Mouse (Mus musculus) heart, embryonic 10.5 days (tissue): Measurements from ENCODE around the gene Shisa3. TPM values are rescaled to one million over a fixed set of nuclear protein-coding genes. Genes with fewer than 3 reads are reported as not detected.

Experiments
- DNase-seq: peaks from one replicate; pipeline ENCODE4 v3.0.0-alpha.2; 2017; ENCODE audit warnings: low spot score
- H3K27ac ChIP-seq: fragments of 300-500 bp; sonication (generic); 2 replicates; pipeline ENCODE4 v1.5.1; 2016; ENCODE audit warnings: mild to moderate bottlenecking
- H3K27me3 ChIP-seq: fragments of 300-500 bp; sonication (generic); 2 replicates; pipeline ENCODE4 v1.6.1; 2016; ENCODE audit warnings: mild to moderate bottlenecking; ENCODE audit not compliant: poor library complexity, insufficient read depth, severe bottlenecking
- H3K36me3 ChIP-seq: fragments of 300-500 bp; sonication (generic); 2 replicates; pipeline ENCODE4 v1.6.1; 2016; ENCODE audit warnings: mild to moderate bottlenecking, moderate library complexity
- H3K4me1 ChIP-seq: fragments of 300-500 bp; sonication (generic); 2 replicates; pipeline ENCODE4 v1.6.1; 2016; ENCODE audit warnings: mild to moderate bottlenecking
- H3K4me3 ChIP-seq: fragments of 300-500 bp; sonication (generic); 2 replicates; pipeline ENCODE4 v1.5.1; 2016; ENCODE audit warnings: mild to moderate bottlenecking, moderate library complexity
- H3K9me3 ChIP-seq: fragments of 300-500 bp; sonication (generic); 2 replicates; pipeline ENCODE4 v1.6.1; 2016; ENCODE audit warnings: mild to moderate bottlenecking, moderate library complexity
- WGBS: fragments of 180-500 bp; shearing (Covaris S2); methylation state at CpG from one replicate; pipeline ENCODE4 v1.1.7; 2016; 5-methylcytosine and 5-hydroxymethylcytosine counted together
- polyA plus RNA-seq: library from polyadenylated mRNA; unstranded; fragments of >200 nt; fragmentation: Nextera tagmentation; extraction: Ambion mirVana; gene quantifications from 2 replicates; pipeline ENCODE4 v1.2.1, GENCODE M21; 2016

Gene Shisa3
- polyA plus RNA-seq, result 0.90 and 12.9 TPM in 2 replicates

DNA sequence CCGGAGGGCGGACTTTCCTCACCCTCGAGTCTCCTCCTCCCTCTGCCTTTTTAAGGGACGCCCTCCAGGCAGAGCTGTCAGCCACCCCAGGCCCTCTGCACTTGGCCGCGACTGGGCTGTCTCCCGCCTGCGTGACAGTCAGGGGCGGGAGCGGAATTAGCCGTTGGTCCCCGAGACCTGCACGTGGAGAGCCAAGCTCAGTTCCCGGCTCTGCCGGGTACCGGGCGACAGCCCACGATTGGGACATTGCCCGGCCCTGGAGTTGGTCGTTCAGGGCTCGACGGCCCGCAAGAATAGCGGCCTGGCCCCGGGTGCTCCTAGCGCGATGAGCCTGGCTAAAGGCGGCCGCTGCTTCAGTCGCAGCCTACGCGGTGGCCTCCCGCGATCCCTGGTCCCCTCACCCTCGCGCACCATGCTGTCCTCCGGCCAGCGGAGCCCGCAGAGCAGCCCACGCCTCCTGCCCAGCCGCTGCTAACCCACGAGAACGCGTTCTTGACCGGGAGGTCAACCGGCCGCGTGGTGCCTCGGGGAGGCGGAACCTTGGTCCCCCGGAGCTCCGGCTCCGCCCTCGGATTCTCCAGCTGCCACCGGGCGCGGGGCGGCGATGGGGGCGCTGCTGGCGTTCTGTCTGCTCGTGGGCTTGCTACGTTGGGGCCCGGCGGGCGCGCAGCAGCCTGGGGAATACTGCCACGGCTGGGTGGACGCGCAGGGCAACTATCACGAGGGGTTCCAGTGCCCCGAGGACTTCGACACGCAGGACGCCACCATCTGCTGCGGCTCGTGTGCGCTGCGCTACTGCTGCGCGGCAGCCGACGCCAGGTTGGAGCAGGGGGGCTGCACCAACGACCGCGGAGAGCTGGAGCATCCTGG, at the start of gene Shisa3:
TSS of gene Shisa3 (plus strand) at position 79 of the 870 bp plus-strand sequence.
- Histone ChIP-seq H3K27ac (peak within 1 kb of the TSS; percentile 79), H3K9me3 (no peaks in the 10 kb centered on the region), H3K4me3 (peak within 1 kb of the TSS; percentile 71), H3K4me1 (peaks cover 19% of the 10 kb centered on the region), H3K36me3 (no peaks in the 10 kb centered on the region), H3K27me3 (peaks cover 71% of the 10 kb centered on the region)
- DNase-seq, result peak; percentile 84
- under 1% methylated on average over 86 of the region's 86 CpGs for WGBS

DNA sequence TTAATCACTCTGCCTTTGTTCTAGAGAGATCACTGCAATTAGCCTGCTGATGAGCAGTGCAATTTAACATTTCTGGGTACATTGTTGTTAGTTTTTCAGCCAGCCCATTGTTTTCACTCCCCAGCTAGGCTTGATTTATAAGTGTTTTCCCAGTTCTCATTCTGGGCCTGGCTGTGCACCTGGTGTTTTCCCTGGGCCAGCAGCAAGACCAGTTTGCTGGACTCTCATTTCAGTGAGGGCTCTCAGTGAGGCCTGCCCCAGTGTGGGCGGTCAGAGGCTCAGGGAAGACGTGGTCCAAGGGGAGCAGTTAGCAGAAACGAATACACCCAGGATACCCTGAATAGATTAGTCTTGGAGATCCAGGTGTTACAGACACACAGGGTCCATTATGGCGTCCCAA, 49.0 kb upstream of the Shisa3 start:
- DNase-seq, result peak; percentile 46
- no peaks in the 10 kb centered on the region for H3K36me3 ChIP-seq
- no peaks in the 10 kb centered on the region for H3K9me3 ChIP-seq
- no peaks in the 10 kb centered on the region for H3K27me3 ChIP-seq
- no peaks in the 10 kb centered on the region for H3K4me1 ChIP-seq
- no peak overlapping the region for H3K27ac ChIP-seq
- H3K4me3 ChIP-seq, result no peak overlapping the region
- WGBS, result 73% methylated on average over 4 of the region's 4 CpGs

DNA sequence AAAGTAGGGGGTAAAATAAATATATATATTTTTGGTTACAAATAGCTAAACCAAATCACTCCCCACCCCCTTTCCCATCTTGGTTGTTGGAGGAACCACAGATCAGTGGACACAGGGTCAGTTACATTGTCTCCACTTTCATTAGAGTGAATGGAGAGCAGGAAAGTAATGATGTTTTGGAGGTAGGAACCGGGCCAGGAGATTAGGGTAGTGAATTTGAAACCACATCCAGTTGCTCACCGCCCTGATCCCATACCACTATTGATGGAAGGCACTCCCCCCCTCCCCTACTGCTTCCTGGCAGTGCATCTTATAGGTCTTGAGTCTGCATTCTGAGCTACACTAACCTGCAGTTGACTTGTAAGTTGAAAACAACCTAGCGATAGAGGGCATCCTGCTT, 48.6 kb upstream of the Shisa3 start:
- Histone ChIP-seq H3K4me1 (no peaks in the 10 kb centered on the region), H3K27me3 (no peaks in the 10 kb centered on the region), H3K9me3 (no peaks in the 10 kb centered on the region), H3K27ac (no peak overlapping the region), H3K36me3 (no peaks in the 10 kb centered on the region), H3K4me3 (no peak overlapping the region)
- peak; percentile 57 for DNase-seq
- WGBS, result 78% methylated on average over 3 of the region's 3 CpGs

DNA sequence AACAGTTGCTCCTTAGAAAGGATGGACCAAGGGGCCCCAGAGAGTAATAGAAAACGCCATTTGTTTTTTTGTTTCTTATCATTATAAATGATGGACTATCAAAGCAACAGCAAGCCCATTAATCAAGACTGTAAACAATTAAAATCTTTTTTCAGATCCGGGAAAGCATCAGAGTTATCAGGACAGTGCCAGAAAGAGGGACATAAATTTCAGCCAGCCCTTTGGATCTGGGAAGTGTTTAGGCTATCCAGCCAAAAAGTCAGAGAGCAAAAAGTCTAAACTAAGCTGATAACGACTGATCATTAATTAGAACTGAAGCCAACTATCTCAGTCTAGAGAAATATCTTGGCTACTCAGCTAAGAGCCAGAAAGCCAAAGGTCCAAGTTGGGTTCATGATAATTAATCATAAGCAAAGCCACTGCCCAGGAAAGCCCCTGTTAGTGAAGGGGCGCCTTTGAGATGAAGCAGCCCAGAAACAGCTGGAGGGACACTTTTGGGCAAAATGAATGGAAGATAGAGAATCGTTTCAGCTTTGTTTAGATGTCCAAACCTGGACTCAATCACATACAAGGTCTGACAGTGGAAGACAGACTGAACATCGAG, 35.0 kb upstream of the Shisa3 start:
- H3K4me1 ChIP-seq, result no peaks in the 10 kb centered on the region
- no peak overlapping the region for H3K27ac ChIP-seq
- H3K36me3 ChIP-seq, result no peaks in the 10 kb centered on the region
- DNase-seq, result no peak
- WGBS, result 55% methylated on average over 6 of the region's 6 CpGs
- no peaks in the 10 kb centered on the region for H3K27me3 ChIP-seq
- no peaks in the 10 kb centered on the region for H3K9me3 ChIP-seq
- no peak overlapping the region for H3K4me3 ChIP-seq

DNA sequence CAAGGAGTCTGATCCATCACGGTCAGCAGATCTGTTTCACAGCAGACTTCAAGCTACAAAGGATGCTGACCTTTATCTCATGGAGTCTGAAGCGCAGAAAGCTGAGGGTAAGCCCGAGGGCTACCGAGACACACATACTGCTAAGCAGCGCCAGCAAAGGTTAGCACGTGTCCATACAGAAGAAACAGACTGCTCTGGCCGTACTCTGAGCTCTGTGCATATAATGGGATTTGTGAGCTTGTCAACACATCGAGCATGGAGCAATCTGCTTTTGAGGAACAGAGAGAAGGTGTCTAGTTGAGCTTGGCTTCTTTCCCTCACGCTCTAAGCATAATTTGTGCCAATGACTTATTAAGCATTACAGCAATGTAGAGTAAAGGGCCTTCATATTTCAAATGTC, 33.6 kb upstream of the Shisa3 start:
- H3K27me3 ChIP-seq, result no peaks in the 10 kb centered on the region
- DNase-seq, result no peak
- H3K9me3 ChIP-seq, result no peaks in the 10 kb centered on the region
- WGBS, result 78% methylated on average over 9 of the region's 9 CpGs
- H3K27ac ChIP-seq, result no peak overlapping the region
- H3K4me1 ChIP-seq, result no peaks in the 10 kb centered on the region
- H3K36me3 ChIP-seq, result no peaks in the 10 kb centered on the region
- H3K4me3 ChIP-seq, result no peak overlapping the region

DNA sequence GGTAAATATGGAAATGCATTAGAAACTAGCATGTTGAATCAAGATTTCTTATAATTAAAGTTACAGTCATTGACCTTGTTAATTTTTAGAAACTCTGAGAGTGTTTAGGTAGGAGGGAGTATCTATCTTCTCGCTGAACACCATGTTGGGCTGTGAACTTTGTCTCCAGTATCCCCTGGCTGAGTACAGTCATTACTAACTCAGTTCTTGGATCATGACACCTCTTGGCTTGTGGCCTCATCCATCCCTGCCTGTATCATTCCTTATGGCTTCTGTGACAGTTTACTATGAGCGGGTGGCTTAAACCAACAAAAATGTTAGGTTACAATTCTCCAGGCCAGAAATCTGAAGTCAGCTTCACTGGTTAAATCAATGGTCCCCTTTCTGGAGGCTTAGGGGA, 32.0 kb upstream of the Shisa3 start:
- whole genome bisulfite sequencing, result 89% methylated on average over 2 of the region's 2 CpGs
- no peak overlapping the region for H3K27ac ChIP-seq

DNA sequence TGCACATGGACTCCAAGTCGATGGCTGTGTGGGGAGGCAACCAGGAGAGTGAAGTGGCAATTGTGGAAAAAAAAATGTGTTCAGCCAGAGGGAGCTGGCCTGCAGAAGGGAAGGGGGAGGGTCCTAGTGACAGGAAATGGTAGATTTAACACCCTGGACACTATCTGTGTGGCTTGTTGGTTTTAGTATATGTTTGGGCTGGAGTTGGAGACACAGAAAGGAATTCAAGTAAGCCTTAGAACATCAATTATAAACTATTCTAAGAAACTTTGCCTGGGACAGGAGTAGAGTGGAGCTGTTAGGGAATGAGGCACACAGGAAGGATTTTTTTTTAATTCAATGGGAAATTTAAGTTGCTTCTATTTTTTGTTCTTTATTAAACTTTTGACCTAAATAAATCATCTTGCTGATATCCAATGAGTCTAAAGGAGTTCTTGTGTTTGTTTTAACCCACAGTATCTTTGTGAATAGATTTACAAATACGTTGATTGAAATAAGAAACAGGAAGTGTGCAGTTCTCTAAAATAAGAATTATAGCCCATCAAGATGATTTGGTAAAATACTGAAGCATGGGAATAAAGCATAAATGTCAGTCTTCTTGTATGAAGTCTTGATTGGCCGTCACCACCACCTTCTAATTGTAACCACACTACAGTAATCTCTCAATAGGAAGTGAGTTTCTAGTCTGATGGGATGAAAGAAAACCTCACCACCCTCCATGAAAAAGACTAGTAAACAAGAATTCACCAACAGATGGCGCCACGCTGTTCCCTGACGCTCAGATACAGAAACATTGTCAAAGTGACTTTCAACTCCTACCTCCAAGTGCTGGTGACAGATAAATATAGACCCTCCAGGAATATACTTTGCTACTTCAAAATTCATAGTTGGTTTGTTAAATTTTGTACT, 27.7 kb upstream of the Shisa3 start:
- WGBS, result 45% methylated on average over 6 of the region's 6 CpGs
- no peak overlapping the region for H3K27ac ChIP-seq
- no peak overlapping the region for H3K4me3 ChIP-seq
- no peaks in the 10 kb centered on the region for H3K27me3 ChIP-seq
- DNase-seq, result no peak
- H3K4me1 ChIP-seq, result no peaks in the 10 kb centered on the region
- no peaks in the 10 kb centered on the region for H3K9me3 ChIP-seq
- no peaks in the 10 kb centered on the region for H3K36me3 ChIP-seq

More for the DNA sequence above, 32.0 kb upstream of the Shisa3 start:
- H3K4me3 ChIP-seq, result no peak overlapping the region
- no peaks in the 10 kb centered on the region for H3K27me3 ChIP-seq
- no peaks in the 10 kb centered on the region for H3K9me3 ChIP-seq
- H3K36me3 ChIP-seq, result no peaks in the 10 kb centered on the region
- no peak for DNase-seq
- no peaks in the 10 kb centered on the region for H3K4me1 ChIP-seq

DNA sequence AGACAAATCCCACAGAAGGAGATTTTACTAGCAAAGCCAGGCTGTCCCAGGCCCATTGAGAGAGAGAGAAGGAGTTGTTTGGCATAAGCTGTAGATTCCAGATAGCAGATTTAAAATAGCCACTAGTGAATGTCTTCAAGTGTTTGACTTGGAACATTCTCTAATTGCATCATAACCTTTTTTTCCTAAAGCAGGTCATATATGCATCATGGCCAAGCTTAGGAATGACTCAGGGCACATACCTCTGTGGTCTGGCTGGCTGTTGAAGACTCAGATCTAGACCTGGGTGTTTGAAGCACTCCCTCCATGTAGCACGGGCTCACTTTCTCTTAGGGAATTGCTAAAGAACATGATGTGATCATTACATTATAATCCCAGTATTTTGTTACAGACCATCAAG, 12.6 kb upstream of the Shisa3 start:
- H3K9me3 ChIP-seq, result no peaks in the 10 kb centered on the region
- H3K4me3 ChIP-seq, result no peak overlapping the region
- H3K27me3 ChIP-seq, result 0 out of 2 replicates have a peak, but pooled peaks cover 5% of the 10 kb centered on the region
- no peaks in the 10 kb centered on the region for H3K4me1 ChIP-seq
- no peak overlapping the region for H3K27ac ChIP-seq
- H3K36me3 ChIP-seq, result no peaks in the 10 kb centered on the region
- WGBS, result 76% methylated on average over 1 of the region's 1 CpGs
- DNase-seq, result no peak

DNA sequence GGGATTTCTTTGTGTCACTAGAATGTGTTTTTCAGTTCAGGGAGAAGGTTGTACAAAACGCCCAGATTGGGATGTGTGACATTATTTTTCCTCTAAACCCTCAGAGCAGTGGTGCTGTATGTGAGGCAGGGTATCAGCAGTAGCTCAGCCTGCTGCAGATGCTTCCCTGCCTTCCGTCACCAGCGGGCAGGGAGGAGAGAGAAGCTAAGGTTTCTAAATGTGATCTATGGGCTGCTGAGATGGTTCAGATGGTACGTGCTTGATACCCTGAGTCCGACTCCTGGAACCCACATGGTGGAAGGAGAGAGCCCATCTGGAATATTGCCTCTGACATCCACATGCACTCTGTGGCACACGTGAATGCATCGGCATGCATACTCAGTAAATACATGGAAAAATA, 12.1 kb upstream of the Shisa3 start:
- Histone ChIP-seq H3K4me3 (no peak overlapping the region), H3K4me1 (no peaks in the 10 kb centered on the region), H3K27me3 (0 out of 2 replicates have a peak, but pooled peaks cover 5% of the 10 kb centered on the region), H3K36me3 (no peaks in the 10 kb centered on the region), H3K9me3 (no peaks in the 10 kb centered on the region), H3K27ac (no peak overlapping the region)
- DNase-seq, result no peak
- WGBS, result 77% methylated on average over 7 of the region's 7 CpGs

DNA sequence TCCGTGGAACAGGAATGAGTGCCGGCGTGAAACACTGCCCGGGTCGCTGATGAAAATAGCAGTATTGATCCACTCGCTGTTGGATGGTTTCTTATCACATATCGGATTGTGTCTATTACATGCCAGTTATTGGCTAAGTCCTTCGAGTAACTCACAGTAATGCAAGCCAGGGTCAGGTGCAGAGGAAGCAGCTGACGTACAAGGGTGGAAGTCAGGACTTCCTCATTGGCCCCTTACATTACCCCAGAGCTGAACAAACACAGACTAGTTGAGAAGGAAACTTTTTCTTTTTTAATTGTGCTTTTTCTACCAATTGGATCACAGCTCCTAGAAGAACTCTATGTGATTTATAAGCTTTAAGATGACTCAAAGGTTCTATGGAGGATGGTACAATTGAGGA, 7.7 kb upstream of the Shisa3 start:
- Histone ChIP-seq H3K27ac (no peak overlapping the region), H3K27me3 (peaks cover 26% of the 10 kb centered on the region), H3K36me3 (no peaks in the 10 kb centered on the region), H3K4me1 (no peaks in the 10 kb centered on the region), H3K9me3 (no peaks in the 10 kb centered on the region), H3K4me3 (no peak overlapping the region)
- 81% methylated on average over 9 of the region's 9 CpGs for whole genome bisulfite sequencing
- DNase-seq, result no peak

DNA sequence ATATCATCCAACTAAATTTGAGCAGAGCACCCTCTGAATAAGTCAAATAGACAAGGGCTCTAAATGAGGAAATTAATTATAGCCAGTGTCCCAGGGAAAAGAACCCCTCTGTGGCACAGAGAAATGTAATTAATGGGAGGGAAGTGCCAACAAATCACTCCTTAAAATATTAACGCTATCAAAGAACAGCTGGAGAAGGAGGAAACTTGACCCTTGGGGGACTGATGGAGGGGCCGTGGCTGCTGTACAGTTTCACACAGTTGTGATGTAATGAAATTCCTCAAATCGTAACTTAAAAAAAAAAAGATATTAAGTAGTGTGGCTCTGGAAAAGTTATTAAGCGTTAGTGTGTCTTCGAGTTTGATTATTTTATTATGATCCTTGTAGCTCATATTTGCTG, 1.7 kb upstream of the Shisa3 start:
- H3K4me3 ChIP-seq, result no peak overlapping the region
- H3K36me3 ChIP-seq, result no peaks in the 10 kb centered on the region
- WGBS, result 39% methylated on average over 5 of the region's 5 CpGs
- no peaks in the 10 kb centered on the region for H3K9me3 ChIP-seq
- no peak for DNase-seq
- peaks cover 19% of the 10 kb centered on the region for H3K4me1 ChIP-seq
- no peak overlapping the region for H3K27ac ChIP-seq
- peaks cover 72% of the 10 kb centered on the region for H3K27me3 ChIP-seq

DNA sequence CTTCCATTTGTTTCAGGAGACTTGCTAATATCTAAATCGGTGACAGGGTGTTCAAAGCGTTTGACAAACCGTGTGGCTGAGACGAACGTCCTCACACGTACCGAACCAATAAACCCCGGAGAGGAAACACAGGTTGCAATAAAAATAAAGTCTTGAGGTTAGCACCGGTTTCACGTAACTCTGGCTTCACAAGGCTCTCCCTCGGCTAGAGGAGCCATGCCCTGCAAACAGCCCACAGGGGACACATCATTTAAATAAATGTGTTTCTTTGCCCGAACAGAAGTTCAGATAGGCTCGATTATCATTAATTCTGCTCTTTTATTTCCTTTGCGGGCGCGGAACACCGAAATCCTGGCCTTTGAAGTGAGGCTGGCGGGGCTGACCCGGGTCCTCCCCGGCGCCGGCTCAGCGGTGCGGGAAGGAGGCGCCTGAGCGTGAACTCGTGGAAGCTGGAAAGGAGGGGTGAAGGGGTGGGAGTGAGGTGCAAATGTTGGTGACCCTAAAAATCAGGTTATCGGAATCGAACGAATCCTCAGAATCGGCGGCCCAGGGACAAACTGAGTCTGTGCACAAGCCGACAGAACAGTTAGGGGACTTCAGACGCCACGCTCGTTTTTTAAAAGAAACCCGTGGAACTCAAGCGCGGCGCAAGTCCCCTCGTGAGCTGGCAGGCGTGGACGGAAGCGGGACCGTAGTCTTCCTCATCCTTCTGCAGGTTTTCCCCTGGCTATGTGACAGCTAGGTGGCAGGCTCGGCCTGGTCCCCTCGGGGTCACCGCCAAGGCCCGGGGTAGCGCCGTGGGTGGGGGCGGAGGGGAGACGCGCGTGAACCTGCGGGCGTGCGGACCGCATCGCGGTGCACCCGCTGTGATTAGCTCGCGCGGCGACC, 522 bp upstream of the Shisa3 start:
- peak; percentile 82 for DNase-seq
- Histone ChIP-seq H3K4me1 (peaks cover 19% of the 10 kb centered on the region), H3K27me3 (peaks cover 79% of the 10 kb centered on the region), H3K27ac (peak overlapping the region; percentile 79; the same call in 1 of the 2 replicates), H3K36me3 (no peaks in the 10 kb centered on the region), H3K4me3 (peak overlapping the region; percentile 71), H3K9me3 (no peaks in the 10 kb centered on the region)
- WGBS, result under 1% methylated on average over 66 of the region's 66 CpGs
